Mouse (Mus musculus) neural tube, embryonic 12.5 days (tissue): ENCODE data around the gene Mtmr2. TPM values are rescaled to one million over a fixed set of nuclear protein-coding genes. Genes with fewer than 3 reads are reported as not detected.
"Not testable (repeated sequence)": the region's sequence is repeated elsewhere in the genome, so short reads cannot be mapped to it uniquely, and the experiment has no call there.

Source experiments
- ATAC-seq: fragments of 200-750 bp; cut with Nextera tagmentation; 2 replicates; pipeline ENCODE4 v1.8.0; 2017; ENCODE audit warnings: low read depth, mild to moderate bottlenecking, moderate TSS enrichment, moderate library complexity; ENCODE audit not compliant: low FRiP score
- H3K27ac ChIP-seq: fragments of 300-500 bp; sonication (generic); 2 replicates; pipeline ENCODE4 v1.5.1; 2016
- H3K27me3 ChIP-seq: fragments of 300-500 bp; sonication (generic); replicated peaks from 2 replicates; pipeline ENCODE4 v1.6.1; 2016; ENCODE audit warnings: mild to moderate bottlenecking
- H3K36me3 ChIP-seq: fragments of 300-500 bp; sonication (generic); 2 replicates; pipeline ENCODE4 v1.6.1; 2016; ENCODE audit warnings: mild to moderate bottlenecking
- H3K4me1 ChIP-seq: fragments of 300-500 bp; sonication (generic); 2 replicates; pipeline ENCODE4 v1.6.1; 2016
- H3K4me2 ChIP-seq: fragments of 300-500 bp; sonication (generic); replicated peaks from 2 replicates; pipeline ENCODE4 v1.6.1; 2016; ENCODE audit warnings: mild to moderate bottlenecking
- H3K4me3 ChIP-seq: fragments of 300-500 bp; sonication (generic); 2 replicates; pipeline ENCODE4 v1.5.1; 2016
- H3K9ac ChIP-seq: fragments of 300-500 bp; sonication (generic); 2 replicates; pipeline ENCODE4 v1.6.1; 2016; ENCODE audit warnings: mild to moderate bottlenecking
- H3K9me3 ChIP-seq: fragments of 300-500 bp; sonication (generic); 2 replicates; pipeline ENCODE4 v1.6.1; 2016; ENCODE audit warnings: mild to moderate bottlenecking
- WGBS: fragments of 180-500 bp; shearing (Covaris S2); methylation state at CpG from one replicate; pipeline ENCODE4 v1.1.7; 2016; 5-methylcytosine and 5-hydroxymethylcytosine counted together
- polyA plus RNA-seq: library from polyadenylated mRNA; unstranded; fragments of >200 nt; fragmentation: Nextera tagmentation; extraction: Ambion mirVana; gene quantifications from 2 replicates; pipeline ENCODE4 v1.2.1, GENCODE M21; 2016

The Mtmr2 gene
- polyA plus RNA-seq, result 65.7 and 70.2 TPM in 2 replicates

DNA sequence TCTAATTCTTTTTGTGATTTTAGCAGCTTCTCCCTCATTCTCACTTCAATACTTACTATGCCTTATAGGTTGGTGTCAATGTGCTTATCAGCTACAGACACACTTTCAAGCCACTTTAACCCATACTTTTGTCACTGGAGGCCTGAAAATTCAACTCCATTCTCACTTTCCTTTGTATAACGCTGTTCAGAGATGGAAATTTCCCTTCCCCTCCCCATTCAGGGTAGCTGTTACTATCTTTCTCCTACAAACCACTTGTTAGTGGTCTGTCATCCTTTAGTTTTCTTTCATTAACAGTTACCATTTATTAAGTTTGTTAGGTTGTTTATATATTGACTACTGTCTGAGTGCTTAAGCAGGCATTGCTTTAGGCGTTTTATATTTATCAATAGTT, at the start of gene Mtmr2:
Gene Mtmr2 (plus strand): TSS at position 7 of the 394 bp plus-strand sequence.
- WGBS, result 43% methylated on average over 2 of the region's 2 CpGs
- H3K4me3 ChIP-seq, result peak within 1 kb of the TSS; percentile 92
- H3K4me1 ChIP-seq, result peaks cover 3% of the 10 kb centered on the region; the same call in 1 of the 2 replicates
- peak within 1 kb of the TSS; percentile 73 for H3K4me2 ChIP-seq
- peak within 1 kb of the TSS; percentile 92 for H3K9ac ChIP-seq
- no peaks in the 10 kb centered on the region for H3K27me3 ChIP-seq
- no peaks in the 10 kb centered on the region for H3K36me3 ChIP-seq
- no peak for ATAC-seq
- H3K9me3 ChIP-seq, result no peaks in the 10 kb centered on the region
- H3K27ac ChIP-seq, result peak within 1 kb of the TSS; percentile 70

DNA sequence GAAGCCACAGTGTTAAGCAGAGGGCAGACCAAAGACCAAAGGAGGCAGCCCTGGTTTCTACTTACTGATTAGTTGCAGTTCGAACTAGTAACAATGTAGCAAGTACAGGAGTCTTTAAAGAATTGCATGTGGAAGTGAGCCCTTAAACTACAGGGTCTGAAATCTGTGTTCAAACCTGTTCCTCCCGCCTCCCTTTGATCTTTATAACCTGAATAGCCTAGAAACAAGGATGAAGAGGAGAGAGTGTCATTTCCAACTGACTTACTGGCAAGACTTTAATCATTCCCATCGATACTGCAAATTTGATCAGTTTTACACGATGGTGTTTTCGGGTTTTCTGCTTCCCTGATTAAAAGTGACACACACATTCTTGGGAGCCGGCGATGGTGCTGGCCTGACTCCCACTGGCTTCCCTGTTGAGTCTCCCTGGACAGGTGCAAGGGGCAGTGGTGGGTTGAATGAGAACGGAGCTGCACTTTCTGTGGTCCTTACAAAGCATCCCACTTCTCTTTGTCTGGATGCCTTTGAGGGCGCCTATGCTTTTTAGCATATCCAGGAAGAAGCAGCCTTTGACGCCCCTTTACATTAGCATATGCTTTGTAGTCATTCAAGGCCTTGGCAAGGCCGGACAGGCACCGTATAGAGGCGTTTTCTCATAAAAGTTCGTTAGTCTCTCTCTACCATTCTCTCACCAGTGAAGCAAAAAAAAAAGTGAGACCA, 49.0 kb upstream of the Mtmr2 start:
- Histone ChIP-seq H3K27ac (peak overlapping the region; percentile 7; the same call in 1 of the 2 replicates), H3K9me3 (no peaks in the 10 kb centered on the region), H3K4me2 (no peak overlapping the region; the same call in 1 of the 2 replicates), H3K9ac (no peak overlapping the region), H3K4me3 (no peak overlapping the region), H3K4me1 (peaks cover 3% of the 10 kb centered on the region; the same call in 1 of the 2 replicates), H3K27me3 (no peaks in the 10 kb centered on the region), H3K36me3 (peaks cover 16% of the 10 kb centered on the region)
- peak; percentile 87 for ATAC-seq
- WGBS, result 16% methylated on average over 14 of the region's 14 CpGs

DNA sequence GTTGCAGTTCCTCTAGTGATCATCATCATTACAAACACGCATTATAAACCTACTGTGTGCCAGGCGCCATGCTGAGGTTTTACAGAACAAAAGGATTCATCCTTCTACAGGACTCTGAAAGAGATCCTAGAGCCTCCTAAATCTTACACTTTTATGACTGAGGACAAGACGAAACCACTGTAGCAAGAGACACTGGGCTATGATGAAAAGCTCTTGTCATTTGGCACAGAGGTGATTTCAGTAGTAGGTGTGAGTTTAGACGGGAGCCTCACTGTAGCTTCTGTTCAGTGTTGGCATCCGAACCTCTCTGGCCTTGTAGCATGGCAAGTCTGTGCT, 48.5 kb upstream of the Mtmr2 start:
- 23% methylated on average over 5 of the region's 5 CpGs for WGBS
- no peak overlapping the region for H3K9ac ChIP-seq
- no peak overlapping the region for H3K27ac ChIP-seq
- H3K9me3 ChIP-seq, result no peaks in the 10 kb centered on the region
- no peaks in the 10 kb centered on the region for H3K27me3 ChIP-seq
- peaks cover 3% of the 10 kb centered on the region; the same call in 1 of the 2 replicates for H3K4me1 ChIP-seq
- H3K36me3 ChIP-seq, result peaks cover 21% of the 10 kb centered on the region
- no peak overlapping the region; the same call in 1 of the 2 replicates for H3K4me2 ChIP-seq
- peak; percentile 17; the same call in 1 of the 2 replicates for ATAC-seq
- no peak overlapping the region for H3K4me3 ChIP-seq

DNA sequence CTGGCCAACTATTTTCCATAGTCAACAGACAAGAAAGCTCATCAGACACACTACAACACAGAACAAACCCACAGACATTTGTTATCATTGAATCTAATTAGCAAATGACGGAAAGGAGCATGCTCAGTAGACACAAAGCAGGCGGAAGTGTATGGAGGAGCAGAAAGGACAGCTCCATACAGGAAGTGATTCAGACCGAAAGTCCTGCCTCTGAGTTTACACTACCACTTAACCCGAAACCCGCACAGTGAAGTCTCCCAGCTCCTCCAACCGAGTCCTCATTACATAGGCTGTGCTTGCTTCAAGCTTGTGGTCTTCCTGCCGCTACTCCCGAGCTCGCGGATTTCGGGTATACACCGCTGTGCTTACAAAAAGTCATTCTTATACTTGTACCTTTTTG, 46.4 kb upstream of the Mtmr2 start:
- H3K9ac ChIP-seq, result no peak overlapping the region
- no peak overlapping the region for H3K4me3 ChIP-seq
- WGBS, result 94% methylated on average over 12 of the region's 12 CpGs
- no peaks in the 10 kb centered on the region for H3K27me3 ChIP-seq
- no peak for ATAC-seq
- H3K4me2 ChIP-seq, result no peak overlapping the region
- peaks cover 36% of the 10 kb centered on the region for H3K36me3 ChIP-seq
- no peaks in the 10 kb centered on the region for H3K9me3 ChIP-seq
- H3K4me1 ChIP-seq, result peaks cover 3% of the 10 kb centered on the region; the same call in 1 of the 2 replicates
- no peak overlapping the region for H3K27ac ChIP-seq

DNA sequence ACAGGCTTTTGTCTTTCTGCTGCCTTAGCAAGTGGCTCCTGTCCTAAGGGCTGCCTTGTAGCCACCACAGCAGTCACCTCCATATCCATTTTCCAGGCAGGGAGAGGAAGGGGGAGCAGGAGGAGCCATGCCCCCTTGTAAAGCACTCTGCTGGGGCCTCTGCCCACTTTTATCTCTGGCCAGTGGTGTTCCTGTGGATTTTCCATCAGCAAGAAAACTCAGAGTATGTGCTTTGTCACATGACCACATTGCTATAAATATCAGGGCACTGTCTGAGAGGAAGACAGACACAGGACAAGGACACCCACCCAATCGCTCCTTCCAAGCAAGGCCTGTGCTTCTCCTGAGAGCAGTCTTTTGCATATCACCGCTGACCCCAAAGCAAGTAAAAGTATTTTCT, 45.1 kb upstream of the Mtmr2 start:
- H3K4me1 ChIP-seq, result no peaks in the 10 kb centered on the region
- H3K36me3 ChIP-seq, result peaks cover 38% of the 10 kb centered on the region
- H3K4me2 ChIP-seq, result no peak overlapping the region
- ATAC-seq, result no peak
- H3K9ac ChIP-seq, result no peak overlapping the region
- H3K27me3 ChIP-seq, result no peaks in the 10 kb centered on the region
- H3K27ac ChIP-seq, result no peak overlapping the region
- WGBS, result 97% methylated on average over 2 of the region's 2 CpGs
- no peaks in the 10 kb centered on the region for H3K9me3 ChIP-seq
- no peak overlapping the region for H3K4me3 ChIP-seq

DNA sequence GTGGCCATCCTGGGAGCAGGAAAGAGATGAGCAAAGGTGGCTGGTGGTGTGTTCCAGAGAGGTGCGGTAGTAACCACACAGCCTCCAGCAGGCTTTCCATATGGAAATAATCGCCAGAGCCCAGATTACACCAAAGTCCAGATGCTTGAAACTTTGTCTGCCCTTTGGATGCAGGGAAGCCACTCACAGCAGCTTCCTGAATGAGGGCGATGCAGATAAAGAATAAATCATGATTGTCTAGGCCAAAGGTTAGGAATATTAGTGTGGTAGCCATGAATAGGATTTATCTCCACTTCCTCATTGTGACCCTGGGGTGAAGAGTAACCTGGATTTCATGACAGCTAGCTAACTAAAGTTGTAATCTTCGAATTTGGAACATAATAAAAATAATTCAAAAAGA, 43.3 kb upstream of the Mtmr2 start:
- Histone ChIP-seq H3K4me3 (no peak overlapping the region), H3K4me1 (no peaks in the 10 kb centered on the region), H3K27me3 (no peaks in the 10 kb centered on the region), H3K9ac (no peak overlapping the region), H3K9me3 (no peaks in the 10 kb centered on the region), H3K36me3 (peaks cover 38% of the 10 kb centered on the region), H3K27ac (no peak overlapping the region), H3K4me2 (no peak overlapping the region)
- WGBS, result 78% methylated on average over 4 of the region's 4 CpGs
- no peak for ATAC-seq

DNA sequence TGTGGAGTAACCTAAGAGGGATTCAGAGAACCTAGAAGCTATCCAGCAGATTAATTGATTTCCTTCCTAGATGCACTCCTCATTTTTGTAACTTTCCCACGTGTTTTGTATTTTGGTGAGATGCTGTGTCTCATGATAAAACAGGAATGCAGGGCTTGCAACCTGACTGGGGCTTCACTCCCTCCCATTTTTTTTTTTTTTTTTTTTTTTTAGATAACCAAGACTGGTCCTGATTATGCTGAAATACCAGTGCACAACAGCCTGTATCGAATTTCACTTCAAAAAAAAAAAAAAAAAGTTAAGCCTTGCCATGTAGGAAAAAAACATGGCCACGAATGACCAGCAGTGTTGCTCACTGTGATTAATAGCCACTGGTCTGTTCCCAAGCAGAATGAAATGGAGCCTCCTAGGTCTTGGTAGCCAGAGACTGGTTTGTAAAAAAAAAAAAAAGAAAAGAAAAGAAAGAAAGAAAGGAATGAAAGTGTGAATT, 41.1 kb upstream of the Mtmr2 start:
- ATAC-seq, result no peak
- Histone ChIP-seq H3K36me3 (peaks cover 38% of the 10 kb centered on the region), H3K4me2 (no peak overlapping the region), H3K4me3 (no peak overlapping the region), H3K9me3 (no peaks in the 10 kb centered on the region), H3K4me1 (no peaks in the 10 kb centered on the region), H3K27ac (no peak overlapping the region), H3K9ac (no peak overlapping the region), H3K27me3 (no peaks in the 10 kb centered on the region)
- 57% methylated on average over 3 of the region's 3 CpGs for WGBS

DNA sequence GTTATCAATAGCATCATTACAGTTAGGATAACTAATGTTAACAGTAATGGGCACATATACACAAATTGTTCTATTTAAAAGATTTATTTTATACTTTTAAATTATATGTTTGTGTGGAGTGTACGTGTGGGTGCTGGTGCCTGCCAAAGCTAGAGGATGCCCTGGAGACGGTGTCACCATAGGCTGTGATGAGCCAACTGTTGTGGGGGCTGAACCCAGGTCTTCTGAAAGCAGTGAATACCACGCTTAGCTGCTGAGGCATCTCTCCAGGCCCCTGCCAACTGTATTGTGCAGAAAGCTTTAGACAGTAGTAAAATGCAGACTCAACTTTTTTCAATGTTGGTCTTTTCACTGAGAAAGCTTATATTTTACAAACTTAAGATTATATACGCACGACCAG, 38.8 kb upstream of the Mtmr2 start:
- Histone ChIP-seq H3K4me1 (no peaks in the 10 kb centered on the region), H3K27me3 (no peaks in the 10 kb centered on the region), H3K36me3 (peaks cover 20% of the 10 kb centered on the region), H3K4me3 (no peak overlapping the region), H3K9me3 (no peaks in the 10 kb centered on the region), H3K27ac (no peak overlapping the region), H3K9ac (no peak overlapping the region), H3K4me2 (no peak overlapping the region)
- WGBS, result 93% methylated on average over 5 of the region's 5 CpGs
- ATAC-seq, result no peak

DNA sequence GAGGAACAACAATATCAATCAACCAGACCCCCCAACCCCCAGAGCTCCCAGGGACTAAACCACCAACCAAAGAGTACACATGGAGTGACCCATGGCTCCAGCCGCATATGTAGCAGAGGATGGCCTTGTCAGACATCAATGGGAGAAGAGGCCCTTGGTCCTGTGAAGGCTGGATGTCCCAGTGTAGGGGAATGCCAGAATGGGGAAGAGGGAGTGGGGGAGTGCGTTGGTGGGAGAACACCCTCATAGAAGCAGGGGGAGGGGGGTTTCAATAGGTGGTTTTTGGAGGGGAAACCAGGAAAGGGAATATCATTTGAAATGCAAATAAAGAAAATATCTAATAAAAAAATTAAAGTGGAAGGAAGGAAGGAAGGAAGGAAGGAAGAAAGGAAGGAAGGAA, 32.3 kb upstream of the Mtmr2 start:
- H3K27ac ChIP-seq, H3K36me3 ChIP-seq, H3K27me3 ChIP-seq, H3K9me3 ChIP-seq, H3K4me3 ChIP-seq, ATAC-seq, H3K4me1 ChIP-seq, H3K9ac ChIP-seq, H3K4me2 ChIP-seq: not testable (repeated sequence)
- WGBS, result 85% methylated on average over 2 of the region's 2 CpGs

DNA sequence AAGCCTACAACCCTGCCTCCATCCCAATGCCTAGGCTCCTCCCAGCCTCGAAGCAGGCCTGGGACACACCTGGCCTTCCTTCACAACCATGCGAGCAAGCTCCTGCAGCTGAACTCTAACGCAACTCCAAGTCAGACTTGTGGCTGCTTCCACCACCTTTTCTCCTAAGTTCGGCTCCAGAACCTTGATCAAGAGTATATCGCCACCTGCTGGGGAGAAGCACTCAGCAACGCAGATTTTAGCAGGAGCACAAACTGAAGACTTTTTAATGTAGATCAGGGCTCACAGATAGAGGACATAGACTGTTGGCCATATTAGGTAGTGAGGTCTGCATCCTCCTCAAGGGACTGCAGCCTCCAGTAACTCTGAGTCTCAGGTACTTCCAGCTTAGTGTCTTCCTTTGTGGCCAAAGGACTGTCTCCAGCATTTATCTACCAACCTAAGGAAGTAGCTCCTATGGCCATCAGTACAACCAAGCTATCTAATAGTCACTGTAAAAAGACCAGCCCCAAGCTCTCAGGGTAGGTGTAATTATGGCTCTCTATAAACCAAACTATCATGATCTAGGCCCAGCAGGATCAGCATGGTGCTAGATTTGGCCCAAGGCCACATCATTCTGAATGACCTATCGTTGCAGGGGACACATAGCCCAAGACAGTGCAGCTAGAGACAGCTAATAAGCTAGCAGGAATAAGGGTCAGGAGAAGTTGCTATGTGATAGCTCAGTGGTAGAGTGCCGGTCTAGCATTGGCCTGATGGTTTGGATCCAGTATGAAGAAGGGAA, 31.7 kb upstream of the Mtmr2 start:
- no peak overlapping the region for H3K4me2 ChIP-seq
- H3K4me1 ChIP-seq, result no peaks in the 10 kb centered on the region
- 28% methylated on average over 8 of the region's 8 CpGs for WGBS
- no peaks in the 10 kb centered on the region for H3K36me3 ChIP-seq
- no peaks in the 10 kb centered on the region for H3K27me3 ChIP-seq
- no peaks in the 10 kb centered on the region for H3K9me3 ChIP-seq
- H3K9ac ChIP-seq, result no peak overlapping the region
- H3K4me3 ChIP-seq, result no peak overlapping the region
- H3K27ac ChIP-seq, result no peak overlapping the region
- ATAC-seq, result peak; percentile 75

DNA sequence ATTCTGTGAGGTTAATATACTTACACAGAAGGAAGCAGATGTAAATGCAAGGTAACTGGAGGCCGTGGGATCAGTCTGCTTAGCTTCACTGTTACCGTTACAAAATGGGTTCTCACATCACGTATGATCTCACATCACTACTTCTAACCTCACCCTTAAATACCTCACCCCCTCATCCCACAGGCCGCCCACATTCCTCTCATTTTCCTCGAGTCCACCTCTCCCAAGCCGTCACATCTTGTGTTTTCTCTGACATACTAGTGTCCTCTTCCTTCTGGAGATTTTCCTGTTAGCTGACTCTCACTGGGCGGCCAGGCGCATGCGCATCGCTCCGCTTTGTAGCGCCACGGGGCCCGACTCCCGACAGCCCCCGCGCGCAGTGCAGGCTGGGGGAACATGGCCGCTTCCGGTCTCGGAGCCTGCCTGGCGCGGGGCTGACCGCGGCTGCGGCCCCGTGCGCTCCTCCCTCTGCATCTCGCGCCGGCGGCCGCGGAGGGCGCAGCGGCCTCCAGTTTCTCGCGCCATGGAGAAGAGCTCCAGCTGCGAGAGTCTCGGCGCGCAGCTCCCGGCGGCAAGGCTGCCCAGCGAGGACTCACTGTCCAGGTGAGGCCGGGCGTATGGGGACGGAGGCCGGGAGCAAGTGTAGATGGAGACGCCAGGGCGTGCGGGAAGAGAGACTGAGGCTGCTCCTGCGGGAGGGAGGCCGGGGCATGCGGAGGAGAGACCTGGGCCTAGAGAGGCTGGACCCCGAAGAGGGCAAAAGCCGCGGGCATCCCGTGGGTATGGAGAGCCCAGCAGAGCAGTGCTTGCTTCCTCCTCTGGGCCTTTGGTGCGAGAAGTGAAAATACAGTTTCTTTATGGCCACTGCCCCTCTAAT, 826 bp downstream of the Mtmr2 start:
- WGBS, result 2% methylated on average over 60 of the region's 60 CpGs

DNA sequence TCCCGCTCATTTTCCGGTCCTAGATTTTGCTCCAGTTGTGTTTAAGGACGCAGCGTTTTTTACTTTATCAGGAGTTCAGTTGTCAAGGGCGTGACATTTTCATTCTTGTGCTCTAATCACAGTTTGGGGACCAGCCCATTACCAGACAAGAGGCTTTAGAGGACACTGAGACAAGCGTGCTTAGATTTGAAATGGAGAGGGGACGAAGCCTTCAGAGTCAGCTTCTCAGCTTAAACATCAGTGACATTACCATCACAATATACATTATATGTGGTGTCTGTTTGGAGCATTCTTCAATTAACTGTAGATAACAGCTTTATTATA, 1.4 kb downstream of the Mtmr2 start:
- peaks cover 3% of the 10 kb centered on the region; the same call in 1 of the 2 replicates for H3K4me1 ChIP-seq
- ATAC-seq, result no peak
- no peaks in the 10 kb centered on the region; the same call in 1 of the 2 replicates for H3K9me3 ChIP-seq
- no peaks in the 10 kb centered on the region for H3K27me3 ChIP-seq
- WGBS, result 5% methylated on average over 7 of the region's 7 CpGs
- H3K27ac ChIP-seq, result no peak overlapping the region
- H3K4me2 ChIP-seq, result peak overlapping the region; percentile 73
- H3K4me3 ChIP-seq, result peak overlapping the region; percentile 92
- H3K36me3 ChIP-seq, result no peaks in the 10 kb centered on the region
- peak overlapping the region; percentile 92 for H3K9ac ChIP-seq

More for the DNA sequence above, 826 bp downstream of the Mtmr2 start:
- H3K4me3 ChIP-seq, result peak overlapping the region; percentile 92
- peak overlapping the region; percentile 92 for H3K9ac ChIP-seq
- peak overlapping the region; percentile 73 for H3K4me2 ChIP-seq
- no peaks in the 10 kb centered on the region for H3K36me3 ChIP-seq
- H3K27me3 ChIP-seq, result no peaks in the 10 kb centered on the region
- peaks cover 3% of the 10 kb centered on the region; the same call in 1 of the 2 replicates for H3K4me1 ChIP-seq
- H3K27ac ChIP-seq, result peak overlapping the region; percentile 70
- H3K9me3 ChIP-seq, result no peaks in the 10 kb centered on the region; the same call in 1 of the 2 replicates
- ATAC-seq, result peak; percentile 99
